Comparison of ENCODE assay signal across 1 mouse cellular context in the genomic region with DNA sequence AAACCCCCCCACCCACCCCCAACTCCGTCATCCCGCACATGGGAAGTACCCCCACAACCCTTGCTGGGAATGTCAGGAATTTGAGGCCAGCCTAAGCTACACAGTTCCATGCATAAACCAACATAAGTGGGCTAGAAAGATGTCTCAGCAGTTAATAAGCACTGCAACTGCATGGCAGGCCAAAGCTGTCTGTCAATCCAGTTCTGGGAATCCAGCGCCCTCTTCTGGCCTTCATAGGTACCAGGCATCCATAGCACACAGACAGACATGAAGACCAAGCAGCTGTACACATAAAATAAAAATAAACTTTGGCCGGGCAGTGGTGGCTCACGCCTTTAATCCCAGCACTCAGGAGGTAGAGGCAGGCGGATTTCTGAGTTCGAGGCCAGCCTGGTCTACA.
TF ChIP-seq lines count a peak whose summit lies in the region.

No protein-coding gene starts in this region.

TF ChIP-seq in CH12.LX, 34 proteins besides CTCF, POLR2A, EP300 and RAD21 (continued from another document):
- TF ChIP-seq MEF2A (IDR thresholded peaks at IDR 0.05; ENCODE audit: borderline replicate concordance, low read depth, low read length) (0 out of 2 replicates have a peak, but pooled peaks have one; percentile 24), ZC3H11A (IDR thresholded peaks at IDR 0.05; ENCODE audit: low read depth, low read length) (peak; percentile 64), PAX5 (IDR thresholded peaks at IDR 0.05; ENCODE audit: low read length) (no peak), RCOR1 (conservative IDR thresholded peaks at IDR 0.05; ENCODE audit: low read depth, low read length) (no peak), JUND (conservative IDR thresholded peaks at IDR 0.05; ENCODE audit: low read depth, low read length) (no peak), TBP (conservative IDR thresholded peaks at IDR 0.05; ENCODE audit: low read depth, low read length) (no peak), JUN (IDR thresholded peaks at IDR 0.05; ENCODE audit: insufficient read depth, low read depth, low read length) (no peak), TCF12 (IDR thresholded peaks at IDR 0.05; ENCODE audit: low read depth, low read length) (0 out of 2 replicates have a peak, but pooled peaks have one; percentile 19), ETS1 (conservative IDR thresholded peaks at IDR 0.05; ENCODE audit: low read depth, low read length) (no peak), HCFC1 (IDR thresholded peaks at IDR 0.05; ENCODE audit: low read depth, low read length) (no peak), MYC (IDR thresholded peaks at IDR 0.05; ENCODE audit: low read depth, low read length) (0 out of 2 replicates have a peak, but pooled peaks have one; percentile 55), ELF1 (IDR thresholded peaks at IDR 0.05; ENCODE audit: low read depth, low read length) (peak; percentile 37; the same call in 1 of the 2 replicates), ZNF384 (IDR thresholded peaks at IDR 0.05; ENCODE audit: low read depth, low read length) (0 out of 2 replicates have a peak, but pooled peaks have one; percentile 11), KAT2A (IDR thresholded peaks at IDR 0.05; ENCODE audit: insufficient replicate concordance, low read length) (no peak), E2F4 (IDR thresholded peaks at IDR 0.05; ENCODE audit: insufficient replicate concordance, low read depth, low read length) (no peak), SMC3 (IDR thresholded peaks at IDR 0.05; ENCODE audit: low read depth, low read length) (peak; percentile 88), ZKSCAN1 (IDR thresholded peaks at IDR 0.05; ENCODE audit: borderline replicate concordance, low read depth, low read length) (no peak), CHD1 (IDR thresholded peaks at IDR 0.05; ENCODE audit: low read depth, low read length) (no peak), UBTF (IDR thresholded peaks at IDR 0.05; ENCODE audit: low read depth, low read length) (no peak), ZMIZ1 (IDR thresholded peaks at IDR 0.05; ENCODE audit: low read depth, low read length) (no peak), GABPA (IDR thresholded peaks at IDR 0.05; ENCODE audit: insufficient replicate concordance, low read depth, low read length) (no peak), MAX (IDR thresholded peaks at IDR 0.05; ENCODE audit: low read length) (0 out of 2 replicates have a peak, but pooled peaks have one; percentile 19)
